Mouse (Mus musculus) midbrain, embryonic 14.5 days (tissue): Measurements from ENCODE around the gene Katna1. TPM values are rescaled to one million over a fixed set of nuclear protein-coding genes. Genes with fewer than 3 reads are reported as not detected.
A peak's percentile ranks its signal among the peaks of the same experiment; 100 is the strongest.

ENCODE experiments used
- ATAC-seq: fragments of 200-750 bp; cut with Nextera tagmentation; 2 replicates; pipeline ENCODE4 v1.8.0; 2017; ENCODE audit warnings: moderate number of reproducible peaks, moderate library complexity; ENCODE audit not compliant: low FRiP score, low TSS enrichment
- DNase-seq: peaks from one replicate; pipeline ENCODE4 v3.0.0-alpha.2; 2015
- H3K27ac ChIP-seq: fragments of 300-500 bp; sonication (generic); replicated peaks from 2 replicates; pipeline ENCODE4 v1.5.1; 2014; ENCODE audit warnings: mild to moderate bottlenecking, low read depth, low read length, moderate library complexity
- H3K27me3 ChIP-seq: fragments of 300-500 bp; sonication (generic); 2 replicates; pipeline ENCODE4 v1.6.1; 2014; ENCODE audit warnings: low read length, control low read depth, mixed read lengths; ENCODE audit not compliant: control insufficient read depth, insufficient read depth
- H3K36me3 ChIP-seq: fragments of 300-500 bp; sonication (generic); 2 replicates; pipeline ENCODE4 v1.6.1; 2014; ENCODE audit warnings: low read length, control low read depth; ENCODE audit not compliant: control insufficient read depth, insufficient read depth
- H3K4me1 ChIP-seq: fragments of 300-500 bp; sonication (generic); 2 replicates; pipeline ENCODE4 v1.6.1; 2014; ENCODE audit warnings: mild to moderate bottlenecking, antibody characterized with exemption, low read length, control low read depth; ENCODE audit not compliant: control insufficient read depth, insufficient read depth
- H3K4me2 ChIP-seq: fragments of 300-500 bp; sonication (generic); 2 replicates; pipeline ENCODE4 v1.6.1; 2014; ENCODE audit warnings: mild to moderate bottlenecking, low read length, moderate library complexity
- H3K4me3 ChIP-seq: fragments of 300-500 bp; sonication (generic); replicated peaks from 2 replicates; pipeline ENCODE4 v1.5.1; 2014; ENCODE audit warnings: low read depth, low read length
- H3K9ac ChIP-seq: fragments of 300-500 bp; sonication (generic); replicated peaks from 2 replicates; pipeline ENCODE4 v1.6.1; 2014; ENCODE audit warnings: mild to moderate bottlenecking, low read length, moderate library complexity
- H3K9me3 ChIP-seq: fragments of 300-500 bp; sonication (generic); 2 replicates; pipeline ENCODE4 v1.6.1; 2016; ENCODE audit warnings: low read length, control low read depth, mixed read lengths; ENCODE audit not compliant: control insufficient read depth
- WGBS: fragments of 180-500 bp; shearing (Covaris S2); extraction: QIAGEN DNeasy Blood & Tissue Kit; methylation state at CpG from one replicate; pipeline ENCODE4 v1.1.7; 2014; 5-methylcytosine and 5-hydroxymethylcytosine counted together
- polyA plus RNA-seq: library from polyadenylated mRNA; unstranded; fragments of >200 nt; fragmentation: Nextera tagmentation; extraction: Ambion mirVana; gene quantifications from 2 replicates; pipeline ENCODE4 v1.2.1, GENCODE M21; 2014

Gene Katna1
- polyA plus RNA-seq, 1 experiment from 2014 or later: 33.4 TPM

DNA sequence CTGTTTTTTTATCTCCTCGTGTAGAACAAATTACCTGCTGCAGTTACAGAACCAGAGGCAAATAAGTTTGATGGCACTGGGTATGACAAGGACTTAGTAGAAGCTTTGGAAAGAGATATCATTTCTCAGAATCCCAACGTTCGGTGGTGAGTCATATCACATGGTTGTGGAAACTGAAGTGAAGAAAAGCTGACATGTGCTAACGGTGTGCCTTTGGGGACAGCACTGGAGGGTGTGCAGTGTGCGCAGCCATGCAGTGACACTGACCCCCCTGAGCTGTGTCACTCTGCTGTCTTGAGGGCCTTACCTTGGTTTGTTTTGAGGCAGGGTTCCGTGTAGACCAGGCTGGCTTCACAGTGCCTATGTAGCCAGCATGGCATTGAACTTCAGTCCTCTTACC lies 23.0 kb downstream of the Katna1 start:
- Histone ChIP-seq H3K27me3 (no peaks in the 10 kb centered on the region), H3K36me3 (peaks cover 69% of the 10 kb centered on the region), H3K9me3 (no peaks in the 10 kb centered on the region), H3K4me3 (no peak overlapping the region), H3K4me2 (no peak overlapping the region), H3K27ac (no peak overlapping the region), H3K9ac (no peak overlapping the region), H3K4me1 (no peaks in the 10 kb centered on the region)
- whole genome bisulfite sequencing: 93% methylated on average over 6 of the region's 6 CpGs
- ATAC-seq (no peak), DNase-seq (no peak)

DNA sequence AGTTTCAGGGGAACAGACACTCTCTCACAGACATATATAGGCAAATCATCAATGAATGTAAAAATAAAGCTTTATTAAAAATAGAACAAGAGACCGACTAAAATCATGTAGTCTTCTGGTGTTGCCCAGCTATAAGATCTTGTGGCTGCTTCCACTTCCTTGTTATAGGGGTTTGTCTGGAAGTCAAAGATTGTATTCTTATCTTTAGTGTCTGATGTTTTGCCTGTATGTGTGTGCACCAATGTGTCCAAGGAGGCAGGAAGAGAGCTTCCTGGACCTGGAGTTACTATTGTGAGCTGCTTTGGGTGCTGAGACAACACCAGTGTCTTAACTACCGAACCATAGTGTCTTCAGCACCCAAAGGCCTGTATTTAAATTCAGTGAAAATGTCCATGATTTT lies 31.7 kb downstream of the Katna1 start:
- Histone ChIP-seq H3K4me2 (no peak overlapping the region), H3K4me3 (no peak overlapping the region), H3K9ac (no peak overlapping the region), H3K36me3 (peaks cover 80% of the 10 kb centered on the region), H3K4me1 (no peaks in the 10 kb centered on the region), H3K27me3 (no peaks in the 10 kb centered on the region), H3K27ac (no peak overlapping the region), H3K9me3 (no peaks in the 10 kb centered on the region)
- WGBS: 96% methylated on average over 2 of the region's 2 CpGs
- ATAC-seq: no peak
- DNase-seq: no peak

DNA sequence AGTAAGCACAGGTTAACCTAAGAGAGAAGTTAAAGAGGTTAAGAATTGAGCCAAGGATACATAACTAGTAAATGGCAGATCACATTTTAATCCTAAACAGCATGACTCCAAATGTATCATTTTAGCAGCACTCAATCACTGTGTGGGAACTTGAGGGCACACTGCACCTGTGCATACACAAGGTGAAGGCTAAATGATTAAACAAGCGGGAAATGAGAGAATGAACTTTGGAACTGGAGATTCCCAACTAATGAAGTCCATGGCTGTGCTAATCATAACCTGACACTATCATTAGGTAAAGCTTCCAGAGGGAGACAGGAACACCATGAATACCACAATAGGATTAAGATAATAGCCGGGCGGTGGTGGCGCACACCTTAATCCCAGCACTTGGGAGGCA lies 46.5 kb downstream of the Katna1 start:
- H3K36me3 ChIP-seq: peaks cover 84% of the 10 kb centered on the region

DNA sequence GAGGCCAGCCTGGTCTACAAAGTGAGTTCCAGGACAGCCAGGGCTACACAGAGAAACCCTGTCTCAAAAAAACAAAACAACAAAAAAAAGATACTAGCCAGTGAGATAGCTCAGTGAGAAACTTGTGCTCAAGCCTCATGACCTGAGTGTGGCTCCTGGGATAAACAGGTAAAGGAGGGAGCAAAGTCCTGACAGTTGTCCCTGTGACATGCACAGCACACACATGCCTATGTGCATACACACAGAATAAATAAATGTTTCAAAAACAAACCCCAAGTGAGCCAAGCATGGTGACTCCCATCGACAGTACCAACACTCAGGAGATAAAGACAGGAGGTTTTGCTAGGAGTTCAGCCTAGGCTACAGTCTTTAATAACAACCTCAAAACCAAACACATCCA lies 47.0 kb downstream of the Katna1 start:
- Histone ChIP-seq H3K4me2 (no peak overlapping the region), H3K9ac (no peak overlapping the region), H3K27me3 (no peaks in the 10 kb centered on the region), H3K9me3 (no peaks in the 10 kb centered on the region), H3K4me3 (no peak overlapping the region), H3K36me3 (peaks cover 81% of the 10 kb centered on the region), H3K4me1 (no peaks in the 10 kb centered on the region), H3K27ac (no peak overlapping the region)
- DNase-seq (no peak), ATAC-seq (no peak)
- WGBS: 92% methylated on average over 1 of the region's 1 CpGs

More for the DNA sequence above, 46.5 kb downstream of the Katna1 start:
- DNase-seq (no peak), ATAC-seq (no peak)
- no peaks in the 10 kb centered on the region for H3K9me3 ChIP-seq
- H3K4me2 ChIP-seq: no peak overlapping the region
- no peaks in the 10 kb centered on the region for H3K4me1 ChIP-seq
- H3K9ac ChIP-seq: no peak overlapping the region
- no peak overlapping the region for H3K27ac ChIP-seq
- H3K27me3 ChIP-seq: no peaks in the 10 kb centered on the region
- WGBS: 98% methylated on average over 4 of the region's 4 CpGs
- no peak overlapping the region for H3K4me3 ChIP-seq

DNA sequence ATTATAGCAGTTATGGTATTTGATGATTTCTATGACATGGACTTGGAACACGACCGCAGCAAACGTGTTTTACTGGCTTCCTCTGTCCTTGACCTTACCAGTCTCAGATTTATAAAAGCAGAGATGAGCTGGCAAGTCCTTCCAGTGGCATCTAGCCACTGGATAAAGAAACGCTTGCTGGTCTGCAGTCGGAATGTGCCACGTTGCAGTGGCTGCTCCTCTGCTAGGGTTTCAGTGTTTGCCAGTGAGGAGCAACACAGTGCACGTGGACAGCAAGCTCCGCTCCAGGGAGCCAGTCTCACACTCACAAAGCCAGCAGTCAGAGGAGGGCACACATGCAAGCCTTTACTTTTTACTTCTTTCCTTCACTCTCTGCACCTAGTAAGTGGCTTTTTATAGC lies 49.6 kb downstream of the Katna1 start:
- H3K27me3 ChIP-seq: no peaks in the 10 kb centered on the region
- no peak for ATAC-seq
- H3K9ac ChIP-seq: no peak overlapping the region
- no peak for DNase-seq
- H3K4me3 ChIP-seq: no peak overlapping the region
- H3K4me2 ChIP-seq: no peak overlapping the region
- no peaks in the 10 kb centered on the region for H3K9me3 ChIP-seq
- H3K27ac ChIP-seq: no peak overlapping the region
- WGBS: 95% methylated on average over 8 of the region's 8 CpGs
- H3K36me3 ChIP-seq: peaks cover 60% of the 10 kb centered on the region
- no peaks in the 10 kb centered on the region for H3K4me1 ChIP-seq

- no peak overlapping the region for H3K27ac ChIP-seq
- no peak overlapping the region for H3K9ac ChIP-seq
- no peaks in the 10 kb centered on the region for H3K4me1 ChIP-seq
- H3K4me3 ChIP-seq: no peak overlapping the region
- WGBS: 96% methylated on average over 3 of the region's 3 CpGs
- no peak for ATAC-seq
- no peaks in the 10 kb centered on the region for H3K9me3 ChIP-seq
- peaks cover 32% of the 10 kb centered on the region for H3K36me3 ChIP-seq
- H3K4me2 ChIP-seq: no peak overlapping the region
- DNase-seq: no peak
- H3K27me3 ChIP-seq: no peaks in the 10 kb centered on the region
Observed at GRCm38 (mm10) chr10:7778361-7778760, 52.6 kb downstream of the Katna1 start.

- H3K9ac ChIP-seq: peak overlapping the region; percentile 81
- peak overlapping the region; percentile 82 for H3K4me3 ChIP-seq
- no peak for ATAC-seq
Observed at GRCm38 (mm10) chr10:7779751-7780237, 54.0 kb downstream of the Katna1 start.

GRCm38 (mm10) chr10:7780238-7781176 lies 54.7 kb downstream of the Katna1 start:
- Histone ChIP-seq H3K4me2 (peak overlapping the region; percentile 69), H3K27me3 (no peaks in the 10 kb centered on the region), H3K4me1 (no peaks in the 10 kb centered on the region), H3K36me3 (peaks cover 14% of the 10 kb centered on the region; the same call in 1 of the 2 replicates), H3K4me3 (peak overlapping the region; percentile 82), H3K9ac (peak overlapping the region; percentile 81), H3K27ac (peak overlapping the region; percentile 63), H3K9me3 (no peaks in the 10 kb centered on the region)
- DNase-seq (peak; percentile 93), ATAC-seq (peak; percentile 94)
- WGBS: under 1% methylated on average over 74 of the region's 77 CpGs

More at GRCm38 (mm10) chr10:7779751-7780237, 54.0 kb downstream of the Katna1 start:
- Histone ChIP-seq H3K4me1 (no peaks in the 10 kb centered on the region), H3K27me3 (no peaks in the 10 kb centered on the region), H3K9me3 (no peaks in the 10 kb centered on the region), H3K36me3 (peaks cover 21% of the 10 kb centered on the region), H3K27ac (no peak overlapping the region), H3K4me2 (peak overlapping the region; percentile 69)
- 20% methylated on average over 7 of the region's 7 CpGs for WGBS
- DNase-seq: no peak
